Mouse (Mus musculus) MEL (cell line): ENCODE results near the gene Il16. TPM values are rescaled to one million over a fixed set of nuclear protein-coding genes. Genes with fewer than 3 reads are reported as not detected.

ENCODE experiments used
- DNase-seq: peaks from one replicate; pipeline ENCODE4 v3.0.0; 2011; ENCODE audit warnings: low read depth, low spot score
- H3K27ac ChIP-seq: 2 replicates; pipeline ENCODE4 v1.5.1; 2012; ENCODE audit warnings: low read depth, mild to moderate bottlenecking, control low read depth, low read length, moderate library complexity; ENCODE audit not compliant: control insufficient read depth
- H3K27me3 ChIP-seq, 2 experiments: fragments of 150-350 bp in 1 of 2; sonication (generic) in 1 of 2; 2 replicates each; pipeline ENCODE4 v1.6.1; 2012; ENCODE audit warnings: low read length in 2 of 2, mild to moderate bottlenecking in 2 of 2, improper control_type of control experiment in 1 of 2, moderate library complexity in 1 of 2; ENCODE audit not compliant: insufficient read depth in 2 of 2, control insufficient read depth in 1 of 2
- H3K36me3 ChIP-seq, 2 experiments: 2 replicates each; pipeline ENCODE4 v1.6.1; 2012 to 2014; ENCODE audit warnings: low read length in 2 of 2, improper control_type of control experiment in 1 of 2, inconsistent platforms in 1 of 2, mild to moderate bottlenecking in 1 of 2; ENCODE audit not compliant: insufficient read depth in 2 of 2, control insufficient read depth in 1 of 2
- H3K4me1 ChIP-seq, 2 experiments: fragments of 150-350 bp in 1 of 2; sonication (generic) in 1 of 2; 2 replicates each; pipeline ENCODE4 v1.6.1; 2012; ENCODE audit warnings: low read length in 2 of 2, improper control_type of control experiment in 1 of 2, mild to moderate bottlenecking in 1 of 2; ENCODE audit not compliant: insufficient read depth in 2 of 2, control insufficient read depth in 1 of 2
- H3K4me3 ChIP-seq, 2 experiments: fragments of 150-350 bp in 1 of 2; sonication (generic) in 1 of 2; 2 replicates each; pipeline ENCODE4 v1.5.1; 2012; ENCODE audit warnings: low read depth in 2 of 2, low read length in 2 of 2, mild to moderate bottlenecking in 2 of 2, moderate library complexity in 2 of 2, control low read depth in 1 of 2, improper control_type of control experiment in 1 of 2; ENCODE audit not compliant: control insufficient read depth in 1 of 2, insufficient read depth in 1 of 2
- H3K79me2 ChIP-seq: 2 replicates; pipeline ENCODE4 v1.6.1; 2012; ENCODE audit warnings: mild to moderate bottlenecking, low read length, moderate library complexity; ENCODE audit not compliant: control insufficient read depth, poor library complexity, insufficient read depth
- H3K9ac ChIP-seq: 2 replicates; pipeline ENCODE4 v1.6.1; 2012; ENCODE audit warnings: low read depth, mild to moderate bottlenecking, control low read depth, low read length, moderate library complexity; ENCODE audit not compliant: control insufficient read depth, poor library complexity, severe bottlenecking
- H3K9me3 ChIP-seq: fragments of 150-350 bp; sonication (generic); replicated peaks from 2 replicates; pipeline ENCODE4 v1.6.1; 2012; ENCODE audit warnings: mild to moderate bottlenecking, low read length, improper control_type of control experiment, moderate library complexity; ENCODE audit not compliant: insufficient read depth
- CHD1 ChIP-seq: IDR thresholded peaks from 2 replicates; pipeline ENCODE4 v1.6.1; 2012; ENCODE audit warnings: low read depth, mild to moderate bottlenecking, inconsistent platforms, low read length, improper control_type of control experiment
- CTCF ChIP-seq, 3 experiments: IDR thresholded peaks in 2 of 3; conservative IDR thresholded peaks in 1 of 3; 2 replicates each; pipeline ENCODE4 v1.5.1; 2011 to 2012; ENCODE audit warnings: low read length in 3 of 3, low read depth in 2 of 3, mild to moderate bottlenecking in 2 of 3, improper control_type of control experiment in 1 of 3, inconsistent platforms in 1 of 3, mixed read lengths in 1 of 3, moderate library complexity in 1 of 3; ENCODE audit not compliant: control insufficient read depth in 1 of 3, insufficient read depth in 1 of 3, poor library complexity in 1 of 3, severe bottlenecking in 1 of 3
- E2F4 ChIP-seq: IDR thresholded peaks from 2 replicates; pipeline ENCODE4 v1.6.1; 2011; ENCODE audit warnings: low read depth, low read length, improper control_type of control experiment, borderline replicate concordance
- ELF1 ChIP-seq: IDR thresholded peaks from 2 replicates; pipeline ENCODE4 v1.6.1; 2014; ENCODE audit warnings: low read depth, mild to moderate bottlenecking, inconsistent platforms, low read length, improper control_type of control experiment, moderate library complexity
- EP300 ChIP-seq, 2 experiments: IDR thresholded peaks; 2 replicates each; pipeline ENCODE4 v1.6.1; 2011; ENCODE audit warnings: improper control_type of control experiment in 2 of 2, low read length in 2 of 2, low read depth in 1 of 2, mild to moderate bottlenecking in 1 of 2
- ETS1 ChIP-seq: IDR thresholded peaks from 2 replicates; pipeline ENCODE4 v1.6.1; 2012; ENCODE audit warnings: low read depth, mild to moderate bottlenecking, inconsistent platforms, low read length, improper control_type of control experiment, moderate library complexity
- HCFC1 ChIP-seq: IDR thresholded peaks from 2 replicates; pipeline ENCODE4 v1.6.1; 2012; ENCODE audit warnings: low read depth, mild to moderate bottlenecking, inconsistent platforms, low read length, improper control_type of control experiment, moderate library complexity
- JUND ChIP-seq: IDR thresholded peaks from 2 replicates; pipeline ENCODE4 v1.6.1; 2011; ENCODE audit warnings: low read depth, mild to moderate bottlenecking, improper control_type of control experiment, low read length
- MEF2A ChIP-seq: IDR thresholded peaks from 2 replicates; pipeline ENCODE4 v1.6.1; 2014; ENCODE audit warnings: low read depth, mild to moderate bottlenecking, inconsistent platforms, low read length, improper control_type of control experiment; ENCODE audit not compliant: poor library complexity, insufficient replicate concordance, severe bottlenecking; ENCODE audit errors: extremely low read depth
- MXI1 ChIP-seq: IDR thresholded peaks from 2 replicates; pipeline ENCODE4 v1.6.1; 2011; ENCODE audit warnings: mild to moderate bottlenecking, low read depth, low read length, improper control_type of control experiment
- MYB ChIP-seq: IDR thresholded peaks from 2 replicates; pipeline ENCODE4 v1.6.1; 2011; ENCODE audit warnings: mild to moderate bottlenecking, low read depth, low read length, improper control_type of control experiment
- NELFE ChIP-seq: IDR thresholded peaks from 2 replicates; pipeline ENCODE4 v1.6.1; 2011; ENCODE audit warnings: low read depth, low read length, improper control_type of control experiment
- NRF1 ChIP-seq: IDR thresholded peaks from 2 replicates; pipeline ENCODE4 v1.6.1; 2014; ENCODE audit warnings: low read depth, mild to moderate bottlenecking, inconsistent platforms, low read length, improper control_type of control experiment, moderate library complexity; ENCODE audit not compliant: poor library complexity, insufficient read depth, severe bottlenecking
- POLR2AphosphoS2 ChIP-seq: IDR thresholded peaks from 2 replicates; pipeline ENCODE4 v1.6.1; 2011; ENCODE audit warnings: low read length, improper control_type of control experiment
- POLR2AphosphoS5 ChIP-seq: IDR thresholded peaks from 2 replicates; pipeline ENCODE4 v1.6.1; 2012; ENCODE audit warnings: low read depth, borderline replicate concordance, mild to moderate bottlenecking, inconsistent platforms, low read length, moderate library complexity, mixed read lengths
- RAD21 ChIP-seq: IDR thresholded peaks from 2 replicates; pipeline ENCODE4 v1.6.1; 2011; ENCODE audit warnings: mild to moderate bottlenecking, low read depth, low read length, improper control_type of control experiment
- RCOR1 ChIP-seq: IDR thresholded peaks from 2 replicates; pipeline ENCODE4 v1.6.1; 2012; ENCODE audit warnings: low read depth, mild to moderate bottlenecking, inconsistent platforms, low read length, improper control_type of control experiment
- SIN3A ChIP-seq: IDR thresholded peaks from 2 replicates; pipeline ENCODE4 v1.6.1; 2012; ENCODE audit warnings: low read length, improper control_type of control experiment, inconsistent platforms
- TBP ChIP-seq: IDR thresholded peaks from 2 replicates; pipeline ENCODE4 v1.8.0; 2011; ENCODE audit warnings: low read depth, low read length, improper control_type of control experiment
- UBTF ChIP-seq: IDR thresholded peaks from 2 replicates; pipeline ENCODE4 v1.6.1; 2012; ENCODE audit warnings: low read depth, mild to moderate bottlenecking, inconsistent platforms, low read length, improper control_type of control experiment, moderate library complexity, borderline replicate concordance; ENCODE audit not compliant: insufficient read depth
- ZKSCAN1 ChIP-seq: IDR thresholded peaks from 2 replicates; pipeline ENCODE4 v1.6.1; 2012; ENCODE audit warnings: low read depth, mild to moderate bottlenecking, inconsistent platforms, low read length, improper control_type of control experiment, moderate library complexity
- ZMIZ1 ChIP-seq: IDR thresholded peaks from 2 replicates; pipeline ENCODE4 v1.6.1; 2012; ENCODE audit warnings: low read depth, mild to moderate bottlenecking, inconsistent platforms, low read length, improper control_type of control experiment, moderate library complexity
- ZNF384 ChIP-seq: IDR thresholded peaks from 2 replicates; pipeline ENCODE4 v1.6.1; 2012; ENCODE audit warnings: low read depth, mild to moderate bottlenecking, inconsistent platforms, low read length, improper control_type of control experiment
- polyA plus RNA-seq, 2 experiments: library from polyadenylated mRNA; stranded (reverse) in 1 of 2; unstranded in 1 of 2; fragments of >175 nt in 1 of 2; fragments of >200 nt in 1 of 2; gene quantifications; 2 replicates each; pipeline versions ENCODE4 v1.2.1 to v1.2.4; 2012; ENCODE audit warnings: low replicate concordance in 2 of 2, low read depth in 1 of 2; ENCODE audit not compliant: insufficient read length in 2 of 2, insufficient read depth in 1 of 2, missing spikeins in 1 of 2
- total RNA-seq: library from RNA; depleted of rRNA; stranded (reverse); fragments of 300-350 nt; gene quantifications from 2 replicates; pipeline ENCODE4 v1.2.3, GENCODE M21; 2012

Gene Il16
- total and polyA plus RNA-seq, 3 experiments: 0.04 to 0.10 TPM; not detected in 1

DNA sequence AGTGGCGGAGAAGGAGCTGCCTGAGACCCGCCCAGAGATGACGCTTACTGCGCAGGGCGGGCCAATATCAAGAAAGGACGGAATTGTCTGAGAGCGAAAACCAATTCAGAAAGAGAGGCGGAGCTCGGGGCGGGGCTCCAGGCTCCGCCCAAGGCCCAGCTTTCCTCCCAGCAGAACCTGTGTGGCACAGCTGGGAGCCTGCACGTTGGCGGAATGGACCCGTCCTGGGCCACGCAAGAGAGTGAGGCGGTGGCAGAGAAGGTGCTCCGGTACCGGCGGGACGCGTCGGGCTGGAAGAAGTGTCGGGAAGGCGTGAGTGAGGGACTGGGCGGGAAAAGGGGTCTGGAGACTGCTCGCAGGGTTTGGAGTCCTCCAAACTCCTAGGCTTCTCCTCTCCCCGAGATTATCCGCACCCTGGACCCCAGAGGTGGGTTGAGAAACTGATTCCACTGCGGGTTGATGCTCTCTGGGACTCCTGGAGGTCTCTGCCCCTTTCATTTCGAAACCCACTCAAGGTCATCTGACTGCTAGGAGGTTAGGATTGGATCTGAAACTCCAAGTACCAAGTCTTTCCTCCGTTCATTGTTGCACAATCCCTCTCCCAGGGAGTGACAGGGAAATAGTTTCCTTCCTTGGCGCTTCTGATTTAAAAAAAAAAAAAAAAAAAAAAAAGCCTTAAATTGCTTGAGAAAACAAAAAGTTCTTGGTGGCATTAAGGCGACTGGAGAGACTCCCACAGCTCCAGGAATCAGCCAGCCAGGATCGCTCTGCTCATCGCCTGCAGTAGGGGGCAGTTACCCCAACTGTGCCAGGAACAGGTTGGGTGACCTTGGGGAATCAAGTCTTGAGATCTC, 113.5 kb downstream of the Il16 start, which contains the start of gene Stard5 (continued):
- no peak for TF ChIP-seq RCOR1
- peak in 1 of 3 experiments; percentile 10; a peak in 1 of 6 replicates for TF ChIP-seq CTCF (IDR thresholded peaks at IDR 0.05 in 2 of 3, conservative IDR thresholded peaks at IDR 0.05 in 1 of 3; ENCODE audit: control insufficient read depth in 1 of 3, insufficient read depth in 1 of 3, low read depth in 2 of 3, low read length in 3 of 3, poor library complexity in 1 of 3, severe bottlenecking in 1 of 3)
- TF ChIP-seq EP300 (IDR thresholded peaks at IDR 0.05; ENCODE audit: low read depth in 1 of 2, low read length in 2 of 2): no peak

DNA sequence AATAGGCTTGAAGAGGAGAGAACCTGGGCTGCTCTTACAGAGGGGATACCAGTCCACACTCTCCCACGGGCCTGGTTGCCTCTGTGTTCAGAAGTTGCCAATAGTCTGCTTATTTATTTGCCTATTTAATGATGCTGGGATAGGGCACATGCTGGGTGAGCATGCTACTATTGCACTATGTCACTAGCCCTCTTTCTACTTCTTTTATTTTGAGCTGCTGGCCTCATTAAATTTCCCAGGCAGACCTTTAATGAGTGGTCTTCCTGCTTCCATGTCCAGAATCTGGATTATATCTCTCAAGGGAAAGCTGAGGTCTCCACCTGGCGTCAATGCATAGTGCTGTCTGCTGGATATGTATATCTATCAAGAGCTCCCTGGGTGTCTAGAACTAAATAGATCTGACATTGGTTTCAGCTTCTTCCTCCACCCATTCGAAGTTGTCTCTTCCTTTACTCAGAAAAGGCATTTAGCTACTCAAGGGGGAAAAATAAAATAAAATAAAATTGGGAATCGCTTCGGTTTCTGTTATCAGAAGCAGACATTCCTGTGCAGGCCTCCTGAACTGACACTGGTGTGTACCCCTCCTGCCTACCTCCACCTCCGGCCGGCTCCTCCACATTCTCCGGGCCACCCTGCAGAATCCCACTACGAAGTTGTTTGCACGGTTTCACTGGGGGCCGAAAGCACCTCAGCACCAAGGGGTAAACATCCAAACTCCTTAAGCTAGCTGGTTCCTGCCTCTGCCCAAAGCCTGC, 114.3 kb downstream of the Il16 start:
- peaks cover 0 to 5% of the 10 kb centered on the region in 2 experiments; a peak in 1 of 4 replicates for H3K4me1 ChIP-seq

DNA sequence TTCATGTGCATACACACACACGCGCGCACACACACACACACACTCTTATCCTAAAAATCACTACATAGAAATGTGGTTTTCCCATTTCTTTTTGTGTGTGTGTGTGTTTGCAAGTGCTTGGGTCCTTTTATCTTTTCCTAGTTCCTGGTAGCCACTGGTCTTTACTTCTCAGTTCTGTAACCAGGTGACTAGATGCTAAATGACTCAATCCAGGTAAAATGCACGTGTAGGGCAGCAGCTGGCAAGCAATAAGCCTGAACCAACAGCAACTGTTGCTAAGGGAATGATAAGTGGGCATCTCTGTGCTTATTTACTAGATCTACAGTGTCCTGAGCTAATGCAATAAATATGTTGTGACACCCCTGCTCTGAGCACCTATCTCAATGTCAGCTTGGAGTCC, 118.2 kb downstream of the Il16 start:
- peaks cover 0 to under 1% of the 10 kb centered on the region in 2 experiments; a peak in 1 of 4 replicates for H3K4me1 ChIP-seq
- TF ChIP-seq POLR2AphosphoS5: no peak
- TF ChIP-seq TBP: no peak
- TF ChIP-seq JUND: no peak
- no peak for TF ChIP-seq UBTF
- TF ChIP-seq SIN3A: no peak
- no peak for TF ChIP-seq NELFE
- no peak for TF ChIP-seq POLR2AphosphoS2
- TF ChIP-seq CHD1: no peak
- no peak for TF ChIP-seq ETS1
- TF ChIP-seq CTCF (IDR thresholded peaks at IDR 0.05 in 2 of 3, conservative IDR thresholded peaks at IDR 0.05 in 1 of 3; ENCODE audit: control insufficient read depth in 1 of 3, insufficient read depth in 1 of 3, low read depth in 2 of 3, low read length in 3 of 3, poor library complexity in 1 of 3, severe bottlenecking in 1 of 3): no peak
- TF ChIP-seq ZNF384: no peak
- TF ChIP-seq E2F4: no peak
- TF ChIP-seq MEF2A: no peak
- no peak for TF ChIP-seq MYB
- TF ChIP-seq NRF1: no peak
- TF ChIP-seq ZKSCAN1: no peak
- no peak for TF ChIP-seq ZMIZ1
- TF ChIP-seq, all 39 proteins: peak for 0
- Histone ChIP-seq H3K4me3 (no peak overlapping the region), H3K9me3 (no peaks in the 10 kb centered on the region), H3K9ac (no peak overlapping the region), H3K79me2 (no peaks in the 10 kb centered on the region), H3K27ac (no peak overlapping the region), H3K36me3 (no peaks in the 10 kb centered on the region), H3K27me3 (no peaks in the 10 kb centered on the region)
- DNase-seq: no peak

More for the DNA sequence above, 114.3 kb downstream of the Il16 start:
- peak overlapping the region; percentile 67 to 88 for H3K4me3 ChIP-seq
- H3K36me3 ChIP-seq: no peaks in the 10 kb centered on the region
- H3K9me3 ChIP-seq: no peaks in the 10 kb centered on the region
- H3K79me2 ChIP-seq: no peaks in the 10 kb centered on the region
- H3K27me3 ChIP-seq: no peaks in the 10 kb centered on the region
- H3K27ac ChIP-seq: no peak overlapping the region
- H3K9ac ChIP-seq: peak overlapping the region; percentile 71
- TF ChIP-seq RAD21: peak; percentile 2; the same call in 1 of the 2 replicates
- peak in 1 of 3 experiments; percentile 18; a peak in 1 of 6 replicates for TF ChIP-seq CTCF (IDR thresholded peaks at IDR 0.05 in 2 of 3, conservative IDR thresholded peaks at IDR 0.05 in 1 of 3; ENCODE audit: control insufficient read depth in 1 of 3, insufficient read depth in 1 of 3, low read depth in 2 of 3, low read length in 3 of 3, poor library complexity in 1 of 3, severe bottlenecking in 1 of 3)
- TF ChIP-seq MXI1: no peak; the same call in 1 of the 2 replicates
- TF ChIP-seq UBTF: no peak
- TF ChIP-seq ELF1: no peak
- no peak for TF ChIP-seq MYB
- peak; percentile 19 for TF ChIP-seq HCFC1
- TF ChIP-seq, all 39 proteins: peak for 3
- no peak for DNase-seq
